Mouse (Mus musculus) kidney, postnatal 36 days (tissue): Measurements from ENCODE around the gene Ckm.
A peak's percentile ranks its signal among the peaks of the same experiment; 100 is the strongest.

Experiments used
- DNase-seq, 2 experiments: peaks; one replicate each; pipeline ENCODE4 v3.0.0; 2021 to 2022; ENCODE audit warnings: mixed read lengths in 2 of 2

Ckm gene

GRCm38 (mm10) chr7:19388699-19389413 is 15.7 kb upstream of the Ckm start:
- peak in 1 of 2 experiments; percentile 29 for DNase-seq

DNA sequence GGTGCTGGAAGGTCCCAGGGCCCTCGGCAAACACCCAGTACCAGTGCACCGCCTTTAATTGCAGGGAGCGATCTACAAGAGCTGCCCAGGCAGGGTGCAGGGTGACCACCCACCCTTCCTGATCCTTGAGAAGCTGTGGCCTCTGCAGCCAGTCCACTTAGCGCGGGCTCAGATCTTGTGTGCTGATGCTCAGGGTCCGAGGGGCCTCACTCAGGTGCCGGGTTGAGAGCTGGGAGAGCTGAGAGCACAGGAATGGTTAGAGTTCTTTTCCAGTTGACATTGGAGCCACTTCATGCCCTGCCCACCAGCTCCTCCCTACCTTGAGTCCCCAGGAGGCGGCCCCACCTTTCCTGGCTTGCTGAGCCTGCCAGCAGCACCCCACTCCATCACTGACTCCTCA is 10.1 kb upstream of the Ckm start:
- no peak for DNase-seq

GRCm38 (mm10) chr7:19399496-19400280 is 4.9 kb upstream of the Ckm start:
- DNase-seq, result peak; percentile 63 to 78

GRCm38 (mm10) chr7:19400946-19401345 is 3.6 kb upstream of the Ckm start:
- no peak for DNase-seq

GRCm38 (mm10) chr7:19402535-19403112 is 2.0 kb upstream of the Ckm start:
- no peak for DNase-seq

DNA sequence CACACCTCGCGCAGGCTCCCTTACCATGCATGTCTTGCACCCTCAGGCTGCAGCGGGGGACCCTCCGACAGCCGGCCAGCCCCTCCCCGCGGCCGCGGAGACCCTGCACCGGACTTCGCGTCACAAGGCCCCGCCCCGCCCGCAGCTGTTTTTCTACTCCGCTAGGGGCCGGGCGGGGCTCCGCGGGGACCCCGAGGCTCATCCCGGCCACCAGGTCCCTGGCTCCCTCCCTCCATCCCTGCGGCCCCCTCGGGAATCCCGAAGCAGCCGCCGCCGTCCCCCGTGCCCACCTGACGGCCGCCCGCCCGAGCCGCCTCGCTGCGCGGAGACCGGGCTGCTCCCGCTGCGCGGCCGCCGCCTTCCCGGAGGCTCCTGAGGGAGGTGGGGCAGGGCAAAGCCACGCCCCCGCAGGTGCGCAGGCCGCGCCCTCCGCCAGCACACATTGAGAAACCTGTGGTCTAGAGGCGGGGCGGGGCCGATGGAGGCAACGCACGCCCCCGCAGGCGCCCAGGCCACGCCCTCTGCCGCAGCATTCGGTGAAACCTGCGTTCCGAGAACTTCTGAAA is 762 bp upstream of the Ckm start, which contains the start of gene Klc3:
Klc3 (minus strand) TSS at position 374 of the 566 bp plus-strand sequence.
- peak; percentile 88 to 91 for DNase-seq

- DNase-seq, result peak; percentile 74 to 93
Measured at GRCm38 (mm10) chr7:19405417-19405816, 841 bp downstream of the Ckm start.

DNA sequence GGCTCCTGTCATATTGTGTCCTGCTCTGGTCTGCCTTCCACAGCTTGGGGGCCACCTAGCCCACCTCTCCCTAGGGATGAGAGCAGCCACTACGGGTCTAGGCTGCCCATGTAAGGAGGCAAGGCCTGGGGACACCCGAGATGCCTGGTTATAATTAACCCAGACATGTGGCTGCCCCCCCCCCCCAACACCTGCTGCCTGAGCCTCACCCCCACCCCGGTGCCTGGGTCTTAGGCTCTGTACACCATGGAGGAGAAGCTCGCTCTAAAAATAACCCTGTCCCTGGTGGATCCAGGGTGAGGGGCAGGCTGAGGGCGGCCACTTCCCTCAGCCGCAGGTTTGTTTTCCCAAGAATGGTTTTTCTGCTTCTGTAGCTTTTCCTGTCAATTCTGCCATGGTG is 5.2 kb downstream of the Ckm start:
- no peak for DNase-seq

DNA sequence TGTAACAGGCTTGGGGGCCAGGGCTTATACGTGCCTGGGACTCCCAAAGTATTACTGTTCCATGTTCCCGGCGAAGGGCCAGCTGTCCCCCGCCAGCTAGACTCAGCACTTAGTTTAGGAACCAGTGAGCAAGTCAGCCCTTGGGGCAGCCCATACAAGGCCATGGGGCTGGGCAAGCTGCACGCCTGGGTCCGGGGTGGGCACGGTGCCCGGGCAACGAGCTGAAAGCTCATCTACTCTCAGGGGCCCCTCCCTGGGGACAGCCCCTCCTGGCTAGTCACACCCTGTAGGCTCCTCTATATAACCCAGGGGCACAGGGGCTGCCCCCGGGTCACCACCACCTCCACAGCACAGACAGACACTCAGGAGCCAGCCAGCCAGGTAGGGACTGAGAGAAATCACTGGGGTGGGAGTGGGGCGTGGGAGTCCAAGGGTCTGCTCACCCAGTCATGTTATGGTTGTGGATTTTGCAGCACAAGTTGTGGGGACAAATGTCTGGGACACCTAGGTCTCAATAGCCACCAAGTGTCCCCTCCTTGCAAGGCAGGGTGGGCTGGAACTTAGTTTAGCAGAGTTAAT is 6.3 kb downstream of the Ckm start:
- DNase-seq, result no peak

DNA sequence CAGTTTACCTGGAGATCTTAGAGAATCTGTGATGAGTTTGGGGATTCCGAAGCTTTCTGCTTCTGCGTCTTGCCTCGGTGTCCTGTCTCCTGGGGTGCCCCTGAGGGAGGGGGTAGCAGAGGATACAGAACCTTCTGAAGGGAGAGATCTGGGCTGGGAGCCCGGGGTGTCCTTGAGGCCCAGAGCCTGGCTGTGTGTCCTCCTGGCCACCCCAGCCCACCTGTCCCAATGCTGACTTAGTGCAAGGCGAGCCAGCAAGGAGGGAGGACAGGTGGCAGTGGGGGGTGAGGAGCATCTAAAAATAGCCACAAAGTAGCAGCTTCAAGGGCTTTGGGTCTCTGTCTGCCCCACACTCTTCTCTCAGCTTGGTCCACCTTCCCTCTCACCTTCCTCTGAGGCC is 7.2 kb downstream of the Ckm start:
- DNase-seq, result no peak

GRCm38 (mm10) chr7:19413525-19413924 is 8.9 kb downstream of the Ckm start:
- no peak for DNase-seq

DNA sequence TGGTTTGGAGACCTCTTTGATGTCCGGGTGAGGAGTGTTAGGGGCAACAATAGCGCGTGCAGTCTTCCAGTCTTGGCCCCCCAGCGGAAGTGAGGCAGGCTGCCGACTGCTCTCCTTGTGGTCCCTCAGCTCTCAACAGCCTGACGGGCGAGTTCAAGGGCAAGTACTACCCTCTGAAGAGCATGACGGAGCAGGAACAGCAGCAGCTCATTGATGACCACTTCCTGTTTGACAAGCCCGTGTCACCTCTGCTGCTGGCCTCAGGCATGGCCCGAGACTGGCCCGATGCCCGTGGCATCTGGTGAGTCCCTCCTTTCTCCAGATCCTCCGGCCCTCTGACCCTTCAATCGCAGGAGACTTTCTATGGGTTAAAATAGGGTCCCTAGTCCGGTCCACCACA is 12.0 kb downstream of the Ckm start:
- DNase-seq, result no peak

DNA sequence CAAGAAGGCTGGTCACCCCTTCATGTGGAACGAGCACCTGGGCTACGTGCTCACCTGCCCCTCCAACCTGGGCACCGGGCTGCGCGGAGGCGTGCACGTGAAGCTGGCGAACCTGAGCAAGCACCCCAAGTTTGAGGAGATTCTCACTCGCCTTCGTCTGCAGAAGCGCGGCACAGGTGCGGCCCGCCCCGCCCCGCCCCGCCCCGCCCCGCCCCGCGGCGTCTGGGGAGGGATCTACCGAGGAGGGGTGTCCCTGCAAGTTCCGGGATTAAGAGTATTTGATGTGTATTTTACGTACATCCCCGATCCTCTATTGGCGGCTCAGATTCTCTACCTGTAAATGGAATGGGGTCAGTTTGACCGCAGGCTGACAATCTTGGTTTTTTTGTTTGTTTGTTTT is 15.5 kb downstream of the Ckm start:
- DNase-seq, result no peak

- DNase-seq, result peak; percentile 93 to 96
Measured at GRCm38 (mm10) chr7:19420821-19421636, 16.5 kb downstream of the Ckm start.

DNA sequence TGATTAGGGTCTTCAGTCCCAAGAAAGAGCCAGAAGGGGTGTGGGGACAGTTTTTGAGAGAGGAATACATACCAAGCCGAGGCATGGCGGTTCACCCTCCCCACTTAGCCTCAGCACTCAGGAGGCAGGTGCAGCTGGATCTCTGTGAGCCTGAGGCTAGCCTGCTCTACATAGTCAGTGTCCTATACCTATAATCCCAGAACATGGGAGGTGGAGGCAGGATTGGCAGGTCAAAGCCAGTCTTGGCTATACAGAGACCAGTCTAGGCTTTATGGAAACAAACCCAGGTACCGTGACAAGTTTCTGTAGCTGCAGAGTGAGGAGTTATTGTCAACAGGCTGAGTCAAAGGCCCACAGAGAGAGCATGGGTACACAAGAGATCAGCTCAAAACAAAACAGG is 18.5 kb downstream of the Ckm start:
- DNase-seq, result no peak

DNA sequence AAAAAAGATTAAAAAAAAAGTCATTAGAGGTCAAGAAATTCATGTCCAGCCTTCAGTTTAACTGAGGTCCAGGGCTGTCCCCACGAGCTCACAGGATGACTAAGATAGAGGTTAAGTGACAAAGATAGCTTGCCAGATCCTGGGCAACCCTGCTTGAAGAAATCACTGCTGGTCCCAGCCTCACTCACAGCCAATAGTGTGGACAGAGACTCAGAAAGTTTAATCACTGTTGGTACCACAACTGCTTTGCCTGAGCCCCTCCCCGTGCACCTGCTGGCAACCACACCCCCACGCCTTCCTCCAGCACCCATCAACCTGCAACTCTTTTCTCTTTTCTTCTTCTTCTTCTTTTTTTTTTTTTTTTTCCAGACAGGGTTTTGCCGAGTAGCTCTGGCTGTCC is 19.5 kb downstream of the Ckm start:
- DNase-seq, result no peak

DNA sequence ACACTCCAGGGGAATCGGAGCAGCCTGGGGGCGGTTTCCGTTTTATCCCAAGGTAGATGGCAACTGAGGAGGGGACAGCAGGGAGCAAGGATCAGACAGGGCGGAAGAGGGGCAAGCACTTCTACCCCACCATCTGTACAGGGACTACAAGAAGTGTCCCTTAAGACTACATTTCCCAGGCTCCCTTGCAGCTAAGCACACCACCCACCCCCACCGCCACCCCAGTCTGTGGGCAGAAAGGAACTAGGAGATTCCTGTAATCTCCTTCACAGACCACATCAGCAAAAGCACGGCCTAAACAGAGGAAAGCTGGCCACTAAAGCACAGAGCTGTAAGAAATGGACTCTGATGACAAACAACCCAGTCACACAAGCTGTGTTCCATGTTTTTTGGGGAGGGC is 21.8 kb downstream of the Ckm start:
- no peak for DNase-seq

DNA sequence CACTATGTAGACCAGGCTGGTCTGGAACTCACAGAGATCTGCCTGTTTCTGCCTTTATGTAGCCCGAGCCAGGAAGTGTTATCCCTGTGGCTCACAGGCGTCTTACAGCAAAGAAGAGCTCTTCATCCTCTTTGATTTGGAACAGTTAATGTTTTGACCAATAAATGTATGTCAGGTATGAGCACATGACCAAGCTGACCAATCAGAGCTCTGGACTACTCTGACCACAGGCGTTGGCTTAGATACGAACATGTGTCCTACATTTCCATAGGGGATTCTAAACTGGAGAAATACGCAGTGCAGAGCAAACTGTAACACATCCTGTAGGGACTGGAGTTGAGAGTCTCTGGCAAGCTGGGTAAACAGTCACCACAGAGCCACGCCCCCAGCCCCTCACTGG is 22.3 kb downstream of the Ckm start:
- DNase-seq, result no peak

- DNase-seq, result no peak
Measured at GRCm38 (mm10) chr7:19427999-19428650, 23.5 kb downstream of the Ckm start.

DNA sequence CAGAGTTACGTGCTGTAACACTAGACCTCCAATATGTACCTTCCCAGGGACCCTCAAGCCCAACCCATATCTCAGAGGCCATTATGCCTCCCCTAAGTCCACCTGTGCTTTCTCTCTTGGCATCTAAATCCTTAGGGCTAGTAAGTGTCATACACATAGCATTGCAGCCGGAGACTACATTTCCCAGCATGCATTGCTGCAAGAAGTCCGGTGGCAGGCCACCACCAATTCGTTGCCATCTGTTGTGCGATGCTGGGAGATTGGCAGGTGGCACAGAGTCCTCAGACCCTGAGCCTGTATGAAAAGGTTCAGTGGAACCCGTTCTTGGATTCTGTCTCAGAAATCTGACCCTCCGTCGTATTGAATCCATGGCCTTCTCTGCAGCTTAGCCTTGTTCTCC is 25.1 kb downstream of the Ckm start:
- no peak for DNase-seq

DNA sequence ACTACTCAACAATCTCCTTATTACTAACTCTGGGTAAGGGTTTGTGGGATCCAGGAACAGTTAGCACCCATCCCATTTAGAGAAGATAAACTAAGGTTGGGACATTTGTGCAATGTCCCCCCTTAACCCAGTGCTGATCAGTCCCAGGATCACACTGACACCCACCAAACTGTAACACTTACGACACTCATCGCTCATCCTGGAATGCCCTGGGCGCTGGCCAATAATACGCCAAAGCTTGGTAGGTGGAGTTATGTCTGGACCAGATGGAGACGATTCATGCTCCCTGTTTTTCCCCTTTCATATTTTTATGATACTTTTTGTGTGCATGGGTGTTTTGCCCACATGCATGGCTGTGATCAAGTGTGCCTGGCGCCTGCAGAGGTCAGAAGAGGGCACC is 25.8 kb downstream of the Ckm start:
- DNase-seq, result no peak

DNA sequence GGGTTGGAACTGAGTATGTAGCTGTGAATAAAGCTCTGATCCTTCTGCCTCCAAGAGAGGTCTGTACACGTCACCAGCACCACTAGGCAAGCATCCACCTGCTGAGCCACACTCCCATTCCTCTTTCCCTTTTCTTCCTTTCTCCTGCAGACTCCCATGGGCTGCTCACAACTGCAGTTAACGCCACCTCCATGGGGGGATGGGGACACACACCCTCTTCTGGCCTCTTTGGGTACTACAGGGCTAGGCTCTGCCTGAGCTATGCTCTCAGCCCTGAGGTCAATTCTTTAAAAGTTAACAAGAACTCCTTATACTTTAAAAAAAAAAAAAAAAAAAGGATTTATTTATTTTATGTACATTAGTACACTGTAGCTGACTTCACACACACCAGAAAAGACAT is 27.9 kb downstream of the Ckm start:
- no peak for DNase-seq
